Mouse (Mus musculus) mouse embryonic stem cell (cell line): Measurements from ENCODE around the gene A830031A19Rik.

ENCODE experiments used
- in situ Hi-C, 2 experiments: fragments of 300-500 bp; cut with MboI; formaldehyde crosslinking; loops; 1 replicate in 1 of 2; 3 replicates in 1 of 2; pipeline ENCODE4 v1.14.3; 2019 to 2020; ENCODE audit warnings: low sequenced_read_pairs in 2 of 2, low pct_unique_long_range_greater_than_20kb in 1 of 2, mixed read lengths in 1 of 2; ENCODE audit not compliant: unreplicated experiment in 1 of 2

A830031A19Rik gene

DNA sequence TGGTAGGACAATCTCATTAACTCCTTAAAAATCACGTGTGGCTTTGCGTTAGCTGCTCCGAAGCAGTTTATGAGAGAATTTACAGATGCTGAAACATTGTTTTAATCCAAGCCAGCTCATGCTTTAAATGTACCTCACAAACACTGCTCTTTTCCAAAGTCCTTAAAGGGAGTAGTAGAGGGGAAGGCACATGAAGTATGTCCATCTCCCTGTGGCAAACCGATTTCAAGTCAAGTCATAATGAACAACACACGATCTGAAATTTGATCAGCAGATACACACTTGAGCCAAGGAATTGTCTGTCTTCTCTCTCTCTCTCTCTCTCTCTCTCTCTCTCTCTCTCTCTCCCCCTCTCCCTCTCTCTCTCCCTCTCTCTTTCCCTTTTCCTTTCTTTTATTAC, 23.2 kb upstream of the A830031A19Rik start:
- in situ Hi-C loops, result no loop called here

DNA sequence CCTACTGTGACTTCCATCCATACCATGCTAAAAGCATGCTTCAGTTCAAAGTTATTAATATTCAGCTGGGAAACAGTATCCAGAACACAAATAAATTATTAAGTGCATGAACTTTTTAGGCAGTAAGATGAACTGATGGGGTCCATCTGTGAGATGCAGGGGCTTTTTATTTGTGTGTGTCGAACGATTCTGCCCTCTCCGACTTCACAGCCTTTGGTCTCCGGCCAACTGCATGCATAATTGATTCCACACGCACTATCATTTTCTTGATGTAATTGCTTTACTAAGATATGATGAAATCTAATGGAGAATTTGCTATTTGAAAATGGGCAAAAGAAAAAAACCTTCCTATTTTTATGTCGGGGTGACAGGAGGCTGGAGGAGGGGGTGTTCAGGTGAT, 22.2 kb upstream of the A830031A19Rik start:
- in situ Hi-C loops, result no loop called here

DNA sequence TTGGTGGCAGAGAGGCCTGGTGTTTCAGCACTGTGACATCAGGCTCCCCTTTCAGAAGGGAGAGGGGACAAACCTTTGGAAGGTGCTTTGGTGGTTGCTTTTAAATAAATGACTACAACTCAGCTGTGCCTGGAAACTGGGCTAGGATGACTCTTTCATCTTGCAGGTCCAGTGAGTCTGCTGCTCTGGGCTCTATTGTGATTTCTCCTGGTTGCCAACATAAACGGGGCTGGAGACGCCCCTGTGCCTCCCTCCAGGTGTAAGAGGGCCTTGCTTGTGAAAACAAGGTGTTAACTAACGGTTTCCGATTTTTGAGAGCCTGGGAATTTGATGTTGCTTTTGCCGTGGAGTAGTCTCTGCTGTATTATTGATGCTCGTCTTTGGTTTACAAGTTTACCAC, 21.6 kb upstream of the A830031A19Rik start:
- in situ Hi-C loops, result no loop called here

DNA sequence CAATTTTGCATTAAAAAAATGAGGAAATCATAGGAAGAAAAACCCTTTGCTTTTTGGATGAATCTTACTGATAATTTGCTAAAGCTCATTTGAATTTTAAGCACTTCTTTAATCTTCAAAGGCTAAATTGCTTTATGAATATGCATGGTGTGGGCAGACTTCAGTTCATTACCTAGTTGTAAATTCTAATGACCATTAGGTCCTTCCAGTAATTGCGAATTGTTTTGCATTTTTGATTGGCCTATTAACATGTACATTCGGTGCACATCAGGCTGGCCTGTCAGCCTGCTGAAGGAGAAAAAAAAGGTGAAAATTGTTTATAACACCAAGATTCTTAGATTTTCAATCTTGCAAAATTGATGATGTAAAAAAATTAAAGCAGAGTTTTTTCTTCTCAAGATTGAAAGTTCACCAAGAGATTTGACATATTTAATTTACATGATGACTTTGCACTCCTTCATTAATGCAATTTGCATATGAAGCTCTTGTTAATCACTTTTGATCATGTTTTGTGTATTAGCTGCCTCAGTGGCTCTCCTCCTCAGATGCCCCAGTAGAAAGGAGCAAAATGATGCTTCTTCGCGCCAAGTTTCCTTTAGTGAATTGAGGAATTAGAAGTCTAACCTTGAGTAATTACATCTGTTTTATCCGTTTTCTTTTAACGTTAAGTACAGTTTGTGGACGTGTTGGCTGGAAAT, 21.0 kb upstream of the A830031A19Rik start:
- in situ Hi-C loops, result no loop called here

DNA sequence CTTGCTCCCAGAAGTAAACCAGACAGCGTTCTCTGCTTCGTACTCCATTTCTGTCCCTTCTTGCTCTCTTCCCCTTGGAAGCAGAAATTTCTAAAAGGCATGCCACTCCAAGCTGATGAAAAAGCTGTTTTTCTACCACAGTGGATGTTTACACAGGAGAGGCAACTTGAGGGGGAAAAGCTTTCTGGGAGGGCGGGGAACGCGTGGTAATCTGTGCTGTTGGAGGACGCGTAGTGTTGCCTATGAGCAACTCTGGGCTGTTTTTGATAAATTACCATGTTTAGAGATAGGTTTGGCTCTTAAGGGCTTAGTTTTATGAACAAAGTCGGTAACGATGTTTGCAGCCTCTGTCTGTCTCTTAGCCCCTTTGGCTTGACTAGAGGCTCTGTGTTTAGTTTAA, 20.4 kb upstream of the A830031A19Rik start:
- in situ Hi-C loops, result no loop called here

DNA sequence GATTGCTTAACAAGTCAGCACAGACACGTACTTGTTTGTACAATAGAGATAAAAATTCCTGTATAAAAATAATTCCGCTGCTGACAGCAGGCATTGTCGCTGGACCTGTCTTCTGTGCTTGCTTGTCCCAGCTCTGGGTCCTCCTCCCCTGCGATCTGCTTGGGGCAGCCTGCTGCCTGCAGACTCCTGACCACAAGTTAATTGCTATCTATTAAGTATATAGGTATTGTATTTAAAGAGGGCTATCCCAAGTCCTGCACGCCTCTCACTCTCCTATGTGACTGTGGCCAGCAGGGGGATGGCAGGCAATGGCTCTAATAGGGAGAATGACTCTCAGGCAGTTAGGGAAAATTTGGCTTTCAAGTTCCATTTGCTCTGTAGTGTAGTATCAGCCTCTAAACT, 19.2 kb upstream of the A830031A19Rik start:
- in situ Hi-C loops, result no loop called here

DNA sequence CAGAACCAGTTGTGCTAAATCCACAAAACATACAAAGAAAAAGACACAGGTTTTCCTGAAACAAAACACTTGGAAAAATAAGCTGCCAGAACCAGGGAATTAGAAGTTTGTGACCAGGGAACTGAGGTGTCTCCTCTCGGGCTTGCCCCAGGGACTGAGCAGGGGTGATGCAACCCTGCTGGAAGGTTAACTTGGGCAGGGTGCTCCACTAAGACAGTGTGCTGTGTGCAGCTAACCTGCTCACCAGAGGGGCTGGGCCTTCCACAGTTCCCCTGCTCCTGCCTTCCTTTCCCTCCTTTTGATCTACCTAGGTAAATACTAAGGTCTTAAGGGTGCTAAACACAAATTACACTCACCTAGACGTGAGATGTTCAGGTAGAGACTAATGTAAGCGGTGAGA, 17.8 kb upstream of the A830031A19Rik start:
- in situ Hi-C loops, result no loop called here

DNA sequence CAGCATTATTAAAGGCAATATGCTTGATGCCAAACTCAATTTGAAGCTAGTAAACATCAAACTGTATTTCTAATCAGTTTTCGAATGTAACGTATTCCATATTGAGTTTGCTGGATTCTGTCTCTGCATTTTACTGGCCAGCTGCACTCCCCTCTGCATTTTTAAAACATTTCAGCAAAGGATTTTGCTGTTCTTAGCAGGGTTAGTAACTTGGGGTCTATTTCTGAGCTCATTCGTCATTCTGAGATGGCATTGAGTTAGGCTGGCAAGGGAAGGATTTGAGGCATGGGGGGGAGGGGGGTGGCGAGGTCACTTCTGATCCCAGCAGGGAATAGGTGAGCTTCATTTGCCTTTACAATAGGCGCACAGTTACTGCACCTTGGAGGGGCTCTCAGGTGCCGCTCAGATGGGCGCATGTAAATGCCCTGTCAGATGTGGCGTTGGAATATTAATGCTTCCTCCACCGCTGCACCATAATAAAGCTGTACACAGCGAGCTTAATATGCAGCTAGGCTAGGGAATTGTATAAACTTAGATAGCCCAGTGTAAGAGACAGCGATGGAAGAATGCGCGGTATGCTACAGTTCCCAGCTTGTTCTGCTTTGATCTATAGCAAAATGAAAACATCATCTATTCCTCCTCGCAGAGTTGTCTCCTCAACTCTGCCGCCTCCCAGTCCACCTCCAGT, 16.7 kb upstream of the A830031A19Rik start:
- in situ Hi-C loops, result no loop called here

DNA sequence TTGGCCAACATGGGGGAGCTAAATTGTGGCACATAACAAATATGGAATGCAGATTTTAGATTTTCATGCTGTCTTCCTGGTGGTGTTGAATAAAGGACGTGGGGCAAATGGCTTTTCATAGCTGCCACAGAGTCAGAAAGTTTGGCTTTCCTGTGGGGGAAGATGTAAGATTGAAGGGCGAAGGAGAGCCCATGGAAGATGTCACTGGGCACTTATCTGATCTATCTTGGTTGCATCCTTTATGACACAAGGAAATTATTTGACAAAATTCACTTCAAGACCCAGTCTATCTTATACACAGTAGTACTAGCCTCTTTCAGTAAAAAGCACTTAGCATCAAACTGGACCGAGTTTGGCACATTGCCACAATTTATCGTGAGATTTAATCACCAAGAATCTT, 15.6 kb upstream of the A830031A19Rik start:
- in situ Hi-C loops, result no loop called here

DNA sequence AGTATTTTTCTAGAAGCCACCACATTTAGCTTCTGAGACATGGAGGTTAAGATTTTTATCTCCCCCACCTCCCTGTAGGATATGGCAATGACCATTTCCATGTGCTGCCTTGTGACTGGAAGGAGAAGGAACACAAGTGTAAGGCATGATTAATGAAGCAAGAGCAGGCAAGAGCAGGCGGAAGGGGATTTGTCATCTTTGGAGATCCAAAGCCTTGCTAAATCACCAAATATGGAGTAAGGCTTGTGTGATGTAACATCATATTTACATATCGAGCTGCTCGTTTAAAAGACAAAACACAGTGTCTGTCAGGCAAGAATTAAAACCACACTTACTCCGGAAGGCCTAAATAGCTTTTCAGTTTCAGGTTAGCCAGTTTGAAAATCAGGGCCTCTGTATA, 12.2 kb upstream of the A830031A19Rik start:
- in situ Hi-C loops, result no loop called here

DNA sequence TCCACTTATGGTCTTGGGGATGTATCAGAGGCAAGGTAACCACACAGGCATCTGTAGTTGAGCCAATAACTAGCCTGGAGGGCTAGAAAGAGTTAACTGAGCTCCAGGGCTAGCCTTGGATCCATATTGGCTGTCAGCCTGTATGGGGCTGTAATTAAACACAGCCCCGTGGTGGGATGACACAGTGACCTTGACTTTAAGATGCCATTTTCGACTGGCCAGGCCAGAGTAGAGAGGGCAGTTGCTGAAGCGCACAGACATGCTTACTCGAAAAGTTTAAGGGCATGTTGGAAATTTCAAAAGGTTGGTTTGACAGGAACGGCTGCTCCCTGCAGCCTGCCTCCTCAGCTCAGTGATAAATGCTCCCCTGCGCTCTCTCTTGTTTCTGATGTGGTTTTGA, 11.1 kb upstream of the A830031A19Rik start:
- in situ Hi-C loops, result no loop called here

DNA sequence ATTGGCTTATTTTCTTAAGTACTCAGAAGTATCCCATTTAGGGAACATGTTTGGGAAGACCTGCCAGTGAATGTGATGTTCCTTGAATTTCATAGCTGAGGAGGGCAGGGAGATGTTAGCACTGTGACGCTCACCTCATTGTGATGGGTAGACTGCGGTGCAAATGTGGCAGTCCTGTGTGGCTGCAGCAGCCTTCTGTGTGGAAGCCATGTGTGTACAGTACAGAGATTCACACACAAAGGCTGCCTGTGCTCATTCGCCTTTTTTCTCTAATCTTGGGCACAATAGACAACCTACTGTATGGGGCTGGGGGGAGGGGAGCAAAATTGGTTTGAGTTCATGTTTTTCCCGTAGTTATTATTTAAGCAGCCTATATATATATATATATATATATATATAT, 9.7 kb upstream of the A830031A19Rik start:
- in situ Hi-C loops, result no loop called here

DNA sequence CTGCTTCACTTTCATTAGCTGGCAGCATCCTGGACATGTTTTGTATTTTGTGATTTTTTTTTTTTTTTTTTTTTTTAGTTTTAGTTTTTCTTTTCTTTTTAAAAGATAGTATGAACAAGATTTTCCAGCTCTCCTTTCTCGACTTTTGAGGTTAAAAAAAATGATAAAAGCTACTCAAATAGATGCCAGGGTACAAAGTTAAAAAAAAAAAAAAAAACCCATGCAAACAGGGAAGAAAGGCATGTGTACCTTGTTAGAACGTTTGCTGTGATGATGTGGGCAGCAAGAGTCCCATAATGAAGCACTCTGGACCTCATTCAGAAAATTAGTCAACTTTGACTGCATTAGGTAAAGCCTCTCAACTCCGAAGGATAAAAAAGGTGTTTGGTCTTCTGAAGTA, 9.2 kb upstream of the A830031A19Rik start:
- in situ Hi-C loops, result no loop called here

DNA sequence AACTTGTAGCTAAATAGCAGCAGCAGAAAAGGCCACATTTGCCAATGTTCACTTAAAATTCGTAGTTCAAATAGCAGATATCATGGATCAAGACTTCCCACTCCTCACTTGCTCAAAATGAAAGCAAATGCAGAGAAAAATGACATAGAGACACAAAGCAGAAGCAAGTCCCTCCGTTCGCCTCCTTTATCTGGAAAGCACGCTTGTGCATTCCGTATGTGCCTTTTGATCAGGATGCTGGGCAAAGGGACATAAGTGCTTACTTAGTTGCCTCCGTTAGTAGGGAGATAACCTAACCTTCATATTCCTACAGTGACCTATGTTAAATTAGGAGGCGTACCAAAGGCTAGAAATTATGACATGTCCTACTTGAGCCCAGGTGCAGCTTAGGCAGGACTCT, 8.6 kb upstream of the A830031A19Rik start:
- in situ Hi-C loops, result no loop called here

DNA sequence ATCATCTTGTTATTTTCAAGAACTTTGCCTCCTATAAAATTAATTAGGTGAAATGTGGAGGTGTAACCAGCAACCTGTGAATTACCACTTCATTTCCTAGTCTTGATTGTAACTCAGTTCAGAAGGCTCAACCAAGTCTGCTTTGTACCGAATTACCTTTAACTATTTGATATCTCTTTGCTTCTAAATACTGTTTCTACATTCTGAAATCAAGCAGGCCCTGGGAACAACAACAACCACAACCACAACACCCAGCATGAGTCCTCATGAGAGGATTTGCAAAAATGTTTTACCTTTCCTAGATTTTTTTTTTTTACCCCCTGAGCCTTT, 8.2 kb upstream of the A830031A19Rik start:
- in situ Hi-C loops, result no loop called here

DNA sequence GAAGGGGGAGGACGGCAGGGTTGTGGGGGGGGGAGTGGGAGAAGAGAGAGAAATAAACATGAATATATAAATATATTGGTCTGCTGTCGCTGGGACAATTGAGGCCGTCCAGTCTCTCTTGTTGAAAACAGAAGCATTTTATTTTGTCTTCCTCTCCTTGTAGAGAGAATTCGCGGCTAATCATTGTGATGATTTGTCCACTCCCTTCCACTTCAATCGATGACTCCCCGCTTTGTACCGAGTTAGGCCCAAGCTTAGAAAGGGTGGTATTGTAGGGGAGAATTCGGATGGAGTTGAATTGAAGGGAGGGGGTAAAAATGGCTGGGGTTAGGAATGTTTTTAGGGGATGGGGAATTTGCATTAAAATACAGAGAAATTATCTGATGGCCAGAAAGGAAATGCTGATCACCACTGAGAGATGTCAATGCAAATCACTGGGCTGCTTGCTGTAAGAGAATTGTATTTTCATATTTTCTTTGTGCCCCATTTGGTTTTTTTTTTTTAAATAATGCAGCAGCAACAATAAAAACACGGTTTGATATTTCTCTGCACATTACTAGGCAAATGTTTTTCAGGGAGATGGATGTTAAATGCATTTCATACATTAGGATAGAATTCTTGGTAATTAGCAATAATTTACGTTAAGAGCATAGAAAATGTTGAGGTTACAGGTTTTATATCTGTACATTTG, 7.7 kb upstream of the A830031A19Rik start:
- in situ Hi-C loops, result no loop called here

DNA sequence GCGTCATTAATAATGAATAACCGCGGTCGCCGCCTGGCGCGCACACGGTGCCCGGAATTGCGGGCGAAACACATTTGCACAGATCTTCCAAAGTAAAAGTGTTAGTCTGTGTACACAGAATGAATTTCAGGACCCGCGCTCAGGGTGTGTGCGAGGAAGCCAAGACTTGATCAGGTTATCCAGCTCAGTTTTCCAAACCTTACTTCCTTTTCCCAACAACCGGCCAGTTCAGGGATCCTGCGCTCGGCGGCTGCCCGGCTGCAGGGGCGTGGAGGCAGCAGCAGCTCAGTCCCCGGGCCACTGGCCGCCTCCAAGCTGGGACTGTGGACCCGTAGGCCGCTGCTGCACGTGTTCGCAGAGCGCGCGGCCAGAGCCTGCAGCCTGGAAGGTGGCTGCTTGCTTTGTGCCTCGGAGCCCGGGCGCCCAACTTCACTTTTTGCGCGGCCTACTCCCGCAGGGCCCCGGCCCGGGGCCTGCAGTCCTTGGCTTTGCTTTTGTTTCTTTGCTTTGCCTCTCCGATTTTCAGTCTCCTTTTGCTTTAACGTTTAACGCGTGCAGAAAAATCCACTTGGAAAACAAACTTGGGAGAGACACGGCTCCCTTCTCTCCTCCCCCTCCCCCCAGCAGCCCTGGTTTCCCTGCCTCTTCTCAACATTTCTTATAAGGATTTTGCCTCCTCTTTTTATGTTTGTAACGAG, 7.0 kb upstream of the A830031A19Rik start:
- in situ Hi-C loops, result no loop called here

DNA sequence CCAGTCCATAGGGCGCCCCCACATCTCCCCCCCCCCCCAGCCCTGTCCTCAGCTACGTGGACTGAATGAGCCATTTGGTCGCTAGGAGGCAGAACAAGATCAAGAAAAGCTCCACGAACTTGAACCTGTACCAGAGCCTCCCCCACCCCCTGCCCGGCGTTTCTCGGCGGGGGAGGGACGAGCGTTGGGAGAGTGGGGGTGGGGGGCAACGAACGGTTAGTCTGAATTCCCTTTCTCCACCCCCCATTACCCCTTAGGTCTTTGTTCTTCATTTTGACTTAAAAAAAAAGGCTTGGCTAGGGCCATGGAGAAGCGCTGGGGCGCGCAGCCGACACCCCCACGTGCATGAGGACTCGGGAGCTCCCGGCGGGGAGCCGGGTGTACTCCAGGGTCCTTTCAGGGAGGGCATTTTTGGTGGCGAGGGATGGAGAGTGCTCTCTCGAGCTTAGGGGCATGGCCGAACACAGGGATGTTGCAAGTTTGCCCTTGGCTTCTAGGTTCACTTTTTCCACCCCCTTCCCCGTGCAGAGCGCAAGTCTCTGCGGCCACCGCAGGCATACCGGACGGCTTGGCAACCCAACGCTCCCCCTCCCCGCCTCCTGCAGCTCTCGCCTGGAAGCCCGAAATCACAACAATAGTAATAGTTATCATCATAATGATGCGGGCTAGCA, 6.3 kb upstream of the A830031A19Rik start:
- in situ Hi-C loops, result no loop called here

DNA sequence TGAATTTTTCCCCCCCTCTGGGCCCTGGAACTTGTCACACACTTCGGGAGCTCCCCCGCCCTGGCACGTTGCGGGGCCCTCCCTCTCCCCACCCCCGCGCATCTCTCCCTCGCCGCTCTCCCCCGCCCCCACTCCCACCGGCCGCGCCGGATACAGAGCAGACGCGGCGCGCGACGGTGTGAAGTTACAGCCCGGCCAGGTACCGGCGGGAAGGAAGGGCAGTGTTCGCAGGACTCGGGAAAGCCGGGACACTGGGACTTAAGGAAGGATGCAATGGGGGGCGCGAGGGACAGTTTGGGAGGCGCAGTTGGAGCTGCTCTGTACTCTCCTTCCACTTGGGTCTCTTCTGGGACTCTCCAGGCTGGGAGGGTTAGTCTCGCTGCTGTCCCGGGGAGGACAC, 5.7 kb upstream of the A830031A19Rik start:
- in situ Hi-C loops, result no loop called here
